Mouse (Mus musculus): ENCODE results near the gene Med6.
A peak's percentile ranks its signal among the peaks of the same experiment; 100 is the strongest.

Med6 gene

GRCm38 (mm10) chr12:81547163-81547562, 47.6 kb downstream of the Med6 start:
- DNase-seq, result no peak

GRCm38 (mm10) chr12:81533029-81533419, 61.8 kb downstream of the Med6 start:
- DNase-seq, result peak in 1 of 2 experiments; percentile 4

GRCm38 (mm10) chr12:81532316-81533028, 62.3 kb downstream of the Med6 start, which contains the start of the genes Gm20498 and Synj2bp:
Gene Gm20498 (minus strand): TSS chr12:81532905.
Gene Synj2bp (minus strand): TSS chr12:81532911.
- DNase-seq, result peak; percentile 91 to 93

- peak in 1 of 2 experiments; percentile 6 for DNase-seq
Measured at GRCm38 (mm10) chr12:81530587-81530986, 64.2 kb downstream of the Med6 start.

All from cerebellum, postnatal 10 days (tissue).